Mouse (Mus musculus): Measurements from ENCODE around the gene Cadm2. TPM values are rescaled to one million over a fixed set of nuclear protein-coding genes. Genes with fewer than 3 reads are reported as not detected.

Gene Cadm2
- total RNA-seq, 2 experiments from 2014 or later: not detected

- no peak for ATAC-seq (replicated peaks; ENCODE audit: poor library complexity)
Observed at GRCm38 (mm10) chr16:66768684-66769389, 851.9 kb downstream of the Cadm2 start.

DNA sequence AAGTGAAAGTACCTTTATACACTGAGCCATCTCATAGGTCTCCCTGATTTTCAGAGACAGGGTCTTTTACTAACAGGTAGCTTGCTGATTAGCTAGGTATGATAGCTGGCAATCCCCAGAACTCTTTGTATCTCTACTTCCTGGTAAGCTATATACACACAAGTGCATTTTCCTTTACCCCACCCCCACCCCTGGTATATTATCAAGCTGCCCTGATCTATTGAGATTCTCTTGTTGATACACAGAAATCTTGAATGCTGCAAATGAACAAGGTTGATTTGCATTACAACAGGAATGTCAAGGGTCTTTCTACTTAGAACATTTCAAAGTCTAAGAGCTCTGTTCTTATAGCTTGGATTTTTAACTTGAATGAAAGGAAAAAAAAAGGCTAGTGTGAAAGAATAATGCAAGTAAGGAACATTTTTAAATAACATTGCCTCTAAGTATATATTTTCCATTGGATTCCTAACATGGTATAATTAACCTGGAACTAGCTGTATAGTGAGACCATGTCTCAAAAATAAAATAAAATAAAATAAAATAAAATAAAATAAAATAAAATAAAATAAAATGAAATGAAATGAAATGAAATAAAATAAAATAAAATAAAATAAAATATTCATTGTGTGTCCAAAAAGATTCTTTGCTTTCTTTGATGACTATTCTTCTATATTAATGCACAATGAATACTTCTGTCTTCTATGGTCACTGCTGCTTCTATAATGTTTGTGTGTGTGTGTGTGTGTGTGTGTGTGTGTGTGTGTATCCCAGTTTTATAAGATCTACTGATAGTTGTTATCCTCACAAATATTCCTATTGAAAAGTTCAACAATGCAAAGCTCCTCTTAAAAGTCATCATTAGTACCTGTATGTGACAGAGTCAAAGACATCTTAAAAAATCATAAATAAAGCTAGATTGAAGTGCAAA is 858.9 kb downstream of the Cadm2 start:
- ATAC-seq (replicated peaks; ENCODE audit: poor library complexity): no peak

DNA sequence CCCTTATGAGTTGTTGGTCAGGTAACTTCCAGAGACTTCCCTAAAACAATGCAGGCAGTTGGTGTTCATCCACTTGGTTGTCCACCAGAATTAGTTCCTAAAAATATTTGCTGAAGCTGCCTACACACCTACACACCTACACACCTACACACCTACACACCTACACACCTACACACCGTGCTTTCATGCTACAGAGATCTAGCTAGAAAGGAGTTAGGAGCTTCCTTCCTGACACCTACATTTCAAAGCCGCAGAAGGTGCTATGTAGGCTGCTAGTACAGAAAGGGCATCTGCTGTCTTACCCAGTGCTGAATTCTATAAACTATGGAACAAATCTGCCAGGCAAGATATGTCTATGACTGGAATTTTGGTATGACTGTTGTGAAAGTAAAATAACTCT is 872.2 kb downstream of the Cadm2 start:
- no peak for ATAC-seq (replicated peaks; ENCODE audit: poor library complexity)

DNA sequence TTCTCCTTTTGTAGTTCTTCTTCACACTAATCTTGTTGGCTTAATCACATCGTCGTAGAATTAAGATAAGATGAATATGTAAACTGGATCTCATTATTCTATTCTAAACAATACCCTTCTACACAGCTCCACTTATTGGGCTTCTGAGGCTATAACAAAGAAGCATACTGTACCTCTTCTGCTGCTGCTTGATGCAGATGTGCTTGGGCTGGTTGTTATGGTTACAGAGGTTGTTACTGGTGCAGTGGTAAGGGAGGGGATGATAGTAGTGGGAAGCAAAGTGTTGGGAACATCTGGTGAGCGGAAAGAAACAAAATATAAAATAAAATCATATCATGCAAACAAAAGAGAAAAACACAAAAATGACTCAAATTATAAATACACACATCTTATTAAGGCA is 889.5 kb downstream of the Cadm2 start:
- no peak for ATAC-seq (replicated peaks; ENCODE audit: poor library complexity)

DNA sequence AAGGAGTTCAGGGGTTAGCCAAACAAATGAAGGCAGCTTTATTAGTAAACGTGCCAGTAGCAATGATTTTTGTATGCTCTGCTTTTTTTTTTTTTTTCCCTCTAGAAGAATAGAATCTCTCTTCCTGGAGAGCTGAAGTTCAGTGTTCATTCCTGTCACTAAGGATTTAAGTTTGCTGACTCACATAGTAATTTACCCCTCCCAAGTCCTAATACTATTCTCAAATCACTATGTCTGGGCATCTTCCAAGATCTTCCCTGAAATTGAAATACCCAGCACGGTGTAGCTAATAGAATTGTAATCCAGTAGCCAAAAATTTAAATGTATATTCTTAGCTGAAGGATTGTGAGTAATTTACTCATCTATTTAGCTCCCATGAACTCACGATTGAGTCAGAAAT is 914.2 kb downstream of the Cadm2 start:
- no peak for ATAC-seq (replicated peaks; ENCODE audit: poor library complexity)

DNA sequence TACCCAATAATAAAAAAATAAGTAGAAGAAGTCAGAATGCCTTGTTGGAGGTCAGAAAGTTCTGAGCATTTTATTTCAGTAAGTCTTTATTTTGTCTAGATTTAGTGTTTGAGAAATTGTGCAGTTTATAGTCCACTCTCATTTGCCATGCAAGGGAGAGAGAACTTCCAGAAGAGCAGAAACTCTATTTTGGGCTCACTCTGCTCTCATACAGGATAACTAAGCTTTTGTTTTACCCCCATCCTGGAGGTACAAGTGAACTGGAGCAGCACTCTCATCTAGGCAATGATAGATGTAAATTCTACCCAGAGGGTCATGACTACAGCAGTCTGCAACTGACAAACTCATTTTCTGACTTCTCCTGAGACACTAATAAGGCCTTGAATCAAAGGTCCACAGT is 925.9 kb downstream of the Cadm2 start:
- ATAC-seq (replicated peaks; ENCODE audit: poor library complexity): no peak

GRCm38 (mm10) chr16:66677241-66677640 is 943.5 kb downstream of the Cadm2 start:
- ATAC-seq (replicated peaks; ENCODE audit: poor library complexity): no peak

- no peak for ATAC-seq (replicated peaks; ENCODE audit: poor library complexity)
Observed at GRCm38 (mm10) chr16:66651013-66651362, 969.7 kb downstream of the Cadm2 start.

DNA sequence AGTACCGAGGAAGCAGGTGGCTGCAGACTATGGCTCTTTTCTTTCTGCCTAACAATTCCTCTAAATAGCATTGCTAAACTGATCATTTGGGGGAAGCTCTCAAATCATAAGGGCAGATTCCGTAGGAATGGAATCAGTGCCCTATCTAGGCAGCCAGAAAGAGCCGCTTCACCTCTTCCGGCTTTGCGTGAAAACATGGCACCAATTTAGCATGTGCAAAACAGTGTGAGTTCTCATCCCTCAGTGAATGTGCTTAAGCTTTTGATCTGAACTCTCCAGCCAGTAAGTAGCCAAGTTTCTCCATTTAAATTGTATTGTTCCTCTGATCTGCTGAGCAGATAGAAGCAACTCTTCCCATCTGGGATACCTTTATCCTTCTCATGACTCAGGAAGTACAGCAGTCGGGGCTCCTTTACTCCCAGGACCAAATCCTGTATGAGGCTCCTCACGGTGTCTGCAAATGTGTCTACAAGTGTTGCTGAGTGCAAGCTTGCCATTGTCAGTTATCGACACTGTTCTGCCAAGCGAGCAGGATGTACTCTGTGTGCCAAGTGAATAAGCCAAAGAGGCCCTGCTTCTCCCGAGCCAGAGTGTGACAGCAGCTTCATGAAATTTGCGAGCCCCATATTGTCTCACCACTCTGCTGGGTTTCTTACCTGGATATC is 970.2 kb downstream of the Cadm2 start:
- no peak for ATAC-seq (replicated peaks; ENCODE audit: poor library complexity)

DNA sequence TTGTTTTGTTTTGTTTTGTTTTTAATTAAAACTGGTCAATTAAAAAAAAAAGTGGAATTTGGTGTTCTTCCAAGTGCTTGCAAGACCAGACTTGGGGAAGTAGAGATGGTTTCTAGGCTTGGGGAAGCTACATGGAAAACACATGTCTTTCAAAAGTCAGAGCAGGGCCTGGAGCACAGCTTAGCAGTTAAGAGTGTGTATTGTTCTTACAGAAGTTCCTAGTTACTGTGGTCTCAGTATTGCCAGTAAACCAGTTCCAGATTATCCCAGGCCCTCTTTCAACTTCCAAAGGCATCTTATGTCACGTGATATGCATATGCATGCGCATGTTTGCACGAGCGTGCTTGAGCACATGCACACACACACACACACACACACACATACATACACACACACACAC is 972.9 kb downstream of the Cadm2 start:
- no peak for ATAC-seq (replicated peaks; ENCODE audit: poor library complexity)

DNA sequence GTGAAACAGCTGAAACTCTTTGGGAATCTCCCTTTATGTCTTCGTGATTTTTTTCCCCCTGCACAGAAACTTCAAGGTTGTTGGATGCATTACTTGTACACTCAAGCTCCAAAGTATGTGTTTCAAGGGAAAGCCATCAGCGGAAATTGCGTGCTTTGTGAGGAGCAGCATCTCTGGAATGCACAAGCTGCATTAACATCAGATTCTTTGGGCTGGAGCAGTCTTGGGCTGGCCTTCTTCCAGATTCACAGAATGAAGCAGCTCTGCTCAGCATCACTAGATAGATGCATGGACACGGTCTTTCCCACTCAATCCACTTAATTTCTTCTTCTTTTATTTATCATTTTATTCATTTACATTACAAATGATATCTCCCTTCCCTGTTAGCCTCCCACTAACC is 977.1 kb downstream of the Cadm2 start:
- no peak for ATAC-seq (replicated peaks; ENCODE audit: poor library complexity)

DNA sequence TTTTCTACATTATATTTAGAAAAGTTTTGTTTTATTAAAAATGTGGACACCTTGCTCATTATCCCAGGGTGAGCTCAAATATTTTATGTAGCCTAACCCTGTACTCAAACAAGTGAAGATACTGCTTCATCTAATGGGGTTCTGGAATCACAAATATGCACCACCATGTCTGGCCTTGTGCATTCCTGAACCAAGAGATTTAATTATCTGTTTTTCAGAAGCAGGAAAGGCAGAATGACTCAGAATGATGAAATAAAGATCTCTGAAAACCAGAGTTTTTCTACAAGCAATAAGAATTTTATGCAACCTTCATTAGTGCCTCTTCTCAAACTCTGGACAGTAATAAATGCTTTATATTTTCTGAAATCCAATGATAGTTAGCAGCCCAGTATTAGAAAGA is 993.2 kb downstream of the Cadm2 start:
- no peak for ATAC-seq (replicated peaks; ENCODE audit: poor library complexity)

GRCm38 (mm10) chr16:66622423-66622822 is 998.3 kb downstream of the Cadm2 start:
- no peak for ATAC-seq (replicated peaks; ENCODE audit: poor library complexity)

GRCm38 (mm10) chr16:66612624-66613023 is 1008.1 kb downstream of the Cadm2 start:
- ATAC-seq (replicated peaks; ENCODE audit: poor library complexity): no peak
